Mouse (Mus musculus) olfactory bulb, adult 2 months (tissue): Measurements from ENCODE around the gene Msantd3.

Experiments used
- CTCF ChIP-seq: fragments of 200-500 bp; IDR thresholded peaks from 2 replicates; pipeline ENCODE4 v1.5.1; 2012; ENCODE audit warnings: low read depth, mild to moderate bottlenecking, low read length, moderate library complexity; ENCODE audit not compliant: insufficient read depth
- POLR2A ChIP-seq: fragments of 200-500 bp; IDR thresholded peaks from 2 replicates; pipeline ENCODE4 v1.6.1; 2012; ENCODE audit warnings: mild to moderate bottlenecking, low read depth, low read length, moderate library complexity; ENCODE audit not compliant: insufficient read depth

DNA sequence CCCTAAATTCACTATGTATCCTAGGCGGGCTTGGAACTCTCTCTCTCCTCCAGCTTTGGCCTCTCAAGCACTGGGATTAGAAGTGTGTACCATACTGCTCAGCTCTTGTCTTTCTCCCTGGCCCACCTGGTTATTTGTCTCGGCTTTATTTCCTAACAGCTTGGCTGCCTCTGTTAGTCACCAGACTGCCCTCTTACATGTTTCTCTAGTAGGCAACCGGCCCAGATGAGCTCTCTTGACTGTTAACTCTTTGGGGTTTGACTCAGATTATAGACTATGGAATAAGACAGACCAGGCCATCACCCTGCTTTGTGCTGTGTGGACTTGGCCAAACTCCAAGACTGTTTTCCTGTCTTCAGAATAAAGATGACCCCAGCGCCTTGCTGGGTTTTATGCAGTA, 38.7 kb downstream of the Msantd3 start:
- no peak for TF ChIP-seq CTCF
- no peak for TF ChIP-seq POLR2A
